Mouse (Mus musculus) heart, postnatal 0 days (tissue): ENCODE measurements at regions not wholly inside any gene's neighbourhood (a gene's known extent, or its start where the extent isn't known, plus 50 kb on each side); places are given as distances from the start of the nearest gene placed in this dataset.

Source experiments
- CTCF ChIP-seq: IDR thresholded peaks from 2 replicates; pipeline ENCODE4 v1.5.1; 2016; ENCODE audit warnings: antibody characterized with exemption, control low read depth, low read depth
- EP300 ChIP-seq: IDR thresholded peaks from 2 replicates; pipeline ENCODE4 v1.6.1; 2016; ENCODE audit warnings: antibody characterized with exemption, low read depth

- no peak for TF ChIP-seq CTCF
- TF ChIP-seq EP300, result no peak
These were observed 74.2 kb upstream of the Fzd10 start for GRCm38 (mm10) chr5:128526432-128526831.
